Mouse (Mus musculus): Measurements from ENCODE around the gene Tagln2. TPM values are rescaled to one million over a fixed set of nuclear protein-coding genes. Genes with fewer than 3 reads are reported as not detected.

Gene Tagln2
- total RNA-seq, 2 experiments from 2014 or later, result 171 to 269 TPM

DNA sequence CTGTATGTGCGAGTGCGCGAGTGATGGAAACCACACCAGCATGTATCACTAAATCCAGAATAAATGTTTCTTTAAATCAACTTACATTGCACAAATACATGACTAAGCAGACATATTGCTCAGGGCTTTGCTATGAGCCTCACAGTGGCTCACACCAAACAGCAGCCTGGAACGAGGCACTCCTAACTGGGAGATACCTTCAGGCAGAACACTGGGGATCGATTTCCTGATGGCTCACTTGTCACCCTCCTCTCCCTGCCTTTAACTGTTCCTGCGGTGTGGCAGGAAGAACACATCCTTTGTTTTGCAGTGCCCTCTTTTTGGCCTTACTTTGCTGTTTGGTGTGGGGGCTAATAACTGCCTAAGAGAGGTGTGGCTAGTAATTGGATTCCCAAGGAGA lies 19.8 kb downstream of the Tagln2 start:
- no peak for ATAC-seq (replicated peaks; ENCODE audit: low FRiP score, low TSS enrichment, poor library complexity, severe bottlenecking)

DNA sequence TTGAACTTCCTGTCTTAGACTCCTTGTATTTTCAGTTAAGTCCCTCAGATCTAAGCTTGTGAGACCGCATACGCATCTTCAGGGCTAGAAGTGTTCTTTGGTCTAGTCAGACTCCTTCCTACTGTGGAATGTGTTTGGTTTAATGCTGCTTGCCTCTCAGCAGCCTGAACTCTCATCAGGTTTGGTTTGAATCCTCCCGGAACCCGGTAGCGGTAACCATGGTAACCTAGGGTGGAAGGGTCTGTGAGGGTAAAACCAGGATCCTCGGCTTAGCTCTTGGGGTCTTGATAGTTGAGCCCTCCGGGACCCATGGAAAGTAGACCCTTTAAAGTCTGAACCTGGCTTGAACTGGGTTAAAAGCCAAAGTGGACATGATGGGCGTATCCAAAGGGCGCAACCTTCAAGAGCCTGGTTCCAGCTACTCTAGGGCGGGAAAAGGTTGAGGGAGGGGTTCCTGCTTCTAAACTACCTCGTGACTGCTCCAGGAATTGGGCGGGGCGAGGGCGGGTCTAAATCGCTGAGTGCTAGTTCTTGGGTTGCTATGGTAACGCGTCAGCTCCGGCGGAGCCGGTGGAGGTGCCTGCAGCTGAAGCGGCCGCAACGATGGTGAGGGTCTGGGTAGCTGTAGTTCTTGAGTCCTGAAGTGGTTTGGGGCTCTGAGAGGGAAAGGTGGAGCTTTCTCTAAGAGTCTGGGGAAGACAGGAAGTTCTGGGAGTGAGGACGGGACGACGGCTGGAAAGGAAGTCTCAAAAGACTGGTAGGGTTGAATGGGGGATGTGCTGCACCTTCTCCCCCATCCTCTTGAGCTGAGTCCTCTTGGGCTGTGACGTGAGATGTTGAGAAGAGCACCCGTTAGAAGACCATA lies 21.0 kb downstream of the Tagln2 start, which contains the start of gene Cfap45:
Cfap45 (plus strand) TSS at position 226 of the 865 bp plus-strand sequence.
- ATAC-seq (replicated peaks; ENCODE audit: low FRiP score, low TSS enrichment, poor library complexity, severe bottlenecking), result peak; percentile 36

DNA sequence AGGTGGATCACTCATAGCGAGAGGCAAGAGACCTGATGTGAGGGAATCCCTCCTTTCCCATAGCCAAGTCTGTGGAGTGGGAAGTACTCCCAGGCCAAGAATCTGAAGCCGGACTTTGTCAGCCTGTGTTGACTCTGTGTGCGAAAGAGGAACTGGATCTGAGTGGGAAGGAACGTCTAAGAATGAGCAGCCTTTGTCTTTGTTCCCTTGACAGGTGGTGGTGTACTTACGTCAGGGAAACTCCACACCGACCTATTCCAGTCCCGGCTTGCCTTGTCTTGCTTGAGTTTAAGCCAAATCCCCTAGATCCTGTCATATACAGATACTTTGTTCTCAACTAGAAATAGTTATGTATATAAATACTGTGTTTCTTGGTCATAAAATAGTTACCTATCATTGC lies 22.7 kb downstream of the Tagln2 start:
- no peak for ATAC-seq (replicated peaks; ENCODE audit: low FRiP score, low TSS enrichment, poor library complexity, severe bottlenecking)

DNA sequence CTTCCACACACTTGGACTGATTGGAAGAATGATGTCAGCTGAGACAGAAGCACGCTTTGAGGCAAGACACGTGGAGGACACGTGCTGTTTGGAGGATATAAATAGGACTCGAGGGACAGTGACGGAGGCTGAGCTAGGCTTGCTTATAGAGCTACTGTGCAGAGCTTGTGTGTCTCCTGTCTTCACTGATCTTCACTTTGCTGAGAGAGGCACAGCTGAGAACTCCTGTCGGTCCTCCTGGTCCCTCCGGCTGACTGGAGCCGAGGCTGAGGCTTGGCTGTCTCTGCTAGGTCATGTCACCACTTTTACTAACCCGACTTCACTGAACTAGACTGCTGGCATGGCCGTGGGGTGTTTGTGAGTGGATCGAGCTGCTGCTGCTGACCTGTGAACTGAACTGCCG lies 23.9 kb downstream of the Tagln2 start:
- ATAC-seq (replicated peaks; ENCODE audit: low FRiP score, low TSS enrichment, poor library complexity, severe bottlenecking), result no peak

DNA sequence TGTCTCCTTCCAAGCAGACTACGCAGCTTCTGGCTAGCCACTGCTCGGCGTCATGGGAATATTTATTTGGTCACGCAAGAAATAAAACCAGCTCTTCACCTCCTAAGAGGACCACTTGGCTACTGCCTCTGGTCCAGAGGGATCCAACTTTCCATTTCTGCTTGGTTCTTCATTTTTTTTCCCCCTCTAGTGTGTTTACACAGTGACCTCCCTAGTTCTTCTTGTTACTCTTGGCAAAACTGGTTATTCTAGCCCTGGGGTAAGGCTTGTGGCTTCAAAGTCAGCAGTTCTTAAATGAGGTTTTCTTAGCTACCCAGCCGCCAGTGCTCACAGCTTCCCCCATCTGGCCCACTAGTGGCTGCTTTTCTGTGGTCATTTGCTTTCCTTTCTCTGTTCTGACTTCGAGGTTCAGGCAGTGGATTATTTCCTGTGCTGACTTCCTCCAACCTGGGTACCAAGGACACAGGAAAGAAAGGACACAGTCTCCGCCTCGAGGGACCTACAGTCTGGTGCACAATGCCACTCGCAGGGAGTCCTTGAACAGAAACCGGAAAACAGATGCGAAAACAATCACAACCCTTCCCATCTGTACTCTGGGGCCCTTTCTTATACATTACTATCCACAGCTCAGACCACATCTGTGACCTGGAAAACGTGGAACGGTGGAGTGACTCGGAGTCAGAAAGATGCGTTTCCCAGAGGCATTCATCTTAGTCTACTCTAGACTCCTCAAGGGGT lies 25.3 kb downstream of the Tagln2 start:
- ATAC-seq (replicated peaks; ENCODE audit: low FRiP score, low TSS enrichment, poor library complexity, severe bottlenecking), result no peak

DNA sequence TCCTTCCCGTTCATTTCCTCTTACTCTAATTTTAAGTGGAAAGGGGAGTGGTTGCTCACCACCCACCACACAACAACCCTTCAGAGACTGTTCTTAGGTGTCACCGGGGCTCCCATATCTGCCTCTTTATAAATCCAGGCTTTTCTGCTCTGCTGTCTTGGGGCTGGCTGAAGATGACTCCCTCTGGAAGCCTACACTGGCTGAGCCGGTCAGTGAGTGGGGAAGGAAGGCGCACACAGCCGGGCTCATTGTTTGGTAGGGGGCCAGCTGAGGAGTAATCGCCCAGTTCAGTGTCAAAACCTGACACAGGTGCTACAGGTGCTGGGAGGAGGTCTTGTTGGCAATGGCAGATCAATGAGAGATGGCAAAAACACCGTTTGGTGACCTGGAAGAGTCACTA lies 26.1 kb downstream of the Tagln2 start:
- ATAC-seq (replicated peaks; ENCODE audit: low FRiP score, low TSS enrichment, poor library complexity, severe bottlenecking), result no peak

DNA sequence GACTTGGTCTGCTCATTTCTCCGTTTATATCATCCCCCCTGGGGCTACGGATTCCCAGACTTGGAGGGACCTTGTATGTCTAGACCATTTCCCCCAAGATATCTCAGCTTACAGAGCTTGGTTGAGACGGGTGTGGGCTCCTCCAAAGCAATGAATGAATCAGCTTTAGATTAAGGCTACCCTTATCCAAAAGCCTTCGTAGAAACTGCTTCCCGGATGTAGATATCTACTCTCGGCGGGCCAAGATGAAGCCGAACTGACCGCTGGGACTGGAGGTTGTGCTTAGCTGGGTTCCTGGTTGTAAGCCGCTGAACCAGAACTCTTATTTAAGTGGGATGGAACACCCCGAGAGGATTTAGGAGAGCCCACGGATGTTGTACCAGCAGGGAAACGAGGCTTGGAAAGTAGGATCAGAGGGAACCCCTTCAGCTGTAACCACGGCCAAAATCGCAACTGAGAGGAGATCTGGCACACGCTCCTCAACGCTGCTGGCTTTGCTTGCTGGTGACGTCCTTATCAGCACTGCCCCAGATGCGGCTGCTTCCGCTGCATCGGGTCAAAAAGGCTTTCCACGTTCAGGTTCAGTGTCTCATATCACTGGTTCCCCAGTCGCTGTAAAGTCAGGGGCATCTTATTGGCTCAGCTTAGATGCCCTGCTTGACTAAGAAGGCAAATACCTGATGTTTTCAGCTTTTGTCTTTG lies 26.7 kb downstream of the Tagln2 start:
- ATAC-seq (replicated peaks; ENCODE audit: low FRiP score, low TSS enrichment, poor library complexity, severe bottlenecking), result peak; percentile 87

DNA sequence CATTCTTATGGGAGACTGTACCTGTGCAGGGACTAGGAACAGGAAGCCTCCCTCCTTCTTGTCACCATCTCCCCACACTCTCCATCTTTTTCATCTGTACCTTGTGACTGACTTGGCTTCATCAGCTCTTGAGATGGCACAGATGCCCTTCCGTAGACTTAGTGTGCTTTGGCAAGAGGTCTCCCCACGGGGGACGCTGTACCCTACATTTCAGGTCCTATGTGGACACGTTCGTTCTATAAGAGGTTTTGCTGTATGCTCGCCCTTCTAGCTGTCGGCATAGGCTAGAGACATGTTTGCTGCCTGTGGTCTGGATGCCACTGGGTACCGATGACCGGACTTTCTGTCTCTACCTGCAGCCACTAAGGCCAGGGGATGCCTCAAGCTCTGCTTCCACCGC lies 27.6 kb downstream of the Tagln2 start:
- ATAC-seq (replicated peaks; ENCODE audit: low FRiP score, low TSS enrichment, poor library complexity, severe bottlenecking), result no peak

GRCm38 (mm10) chr1:172528701-172529100 lies 28.9 kb downstream of the Tagln2 start:
- peak; percentile 68 for ATAC-seq (replicated peaks; ENCODE audit: low FRiP score, low TSS enrichment, poor library complexity, severe bottlenecking)

- ATAC-seq (replicated peaks; ENCODE audit: low FRiP score, low TSS enrichment, poor library complexity, severe bottlenecking), result no peak
Observed at GRCm38 (mm10) chr1:172530544-172531220, 30.8 kb downstream of the Tagln2 start.

DNA sequence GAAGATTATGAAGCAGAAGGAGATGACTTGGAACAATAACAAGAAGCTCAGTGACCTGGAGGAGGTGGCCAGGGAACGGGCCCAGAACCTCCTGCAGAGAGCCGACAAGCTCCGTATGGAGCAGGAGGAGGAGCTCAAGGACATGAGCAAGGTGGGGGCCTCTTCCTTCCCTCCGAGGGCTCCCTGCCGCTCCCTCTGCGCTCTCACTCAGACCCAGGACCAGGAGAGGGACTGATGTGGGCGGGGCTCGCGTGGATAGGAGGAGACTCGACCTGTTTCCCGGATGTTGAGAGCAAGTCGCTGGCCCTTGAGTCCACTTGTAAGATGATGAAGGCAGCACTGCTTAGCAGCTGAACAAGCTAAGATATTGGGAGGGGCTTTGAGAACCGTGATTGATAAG lies 32.7 kb downstream of the Tagln2 start:
- ATAC-seq (replicated peaks; ENCODE audit: low FRiP score, low TSS enrichment, poor library complexity, severe bottlenecking), result no peak

GRCm38 (mm10) chr1:172535116-172535515 lies 35.3 kb downstream of the Tagln2 start:
- no peak for ATAC-seq (replicated peaks; ENCODE audit: low FRiP score, low TSS enrichment, poor library complexity, severe bottlenecking)

GRCm38 (mm10) chr1:172539827-172540226 lies 40.0 kb downstream of the Tagln2 start:
- ATAC-seq (replicated peaks; ENCODE audit: low FRiP score, low TSS enrichment, poor library complexity, severe bottlenecking), result 0 out of 2 replicates have a peak, but pooled peaks have one; percentile 16

- ATAC-seq (replicated peaks; ENCODE audit: low FRiP score, low TSS enrichment, poor library complexity, severe bottlenecking), result no peak
Observed at GRCm38 (mm10) chr1:172540283-172540820, 40.5 kb downstream of the Tagln2 start.

- ATAC-seq (replicated peaks; ENCODE audit: low FRiP score, low TSS enrichment, poor library complexity, severe bottlenecking), result no peak
Observed at GRCm38 (mm10) chr1:172546062-172546461, 46.2 kb downstream of the Tagln2 start.

DNA sequence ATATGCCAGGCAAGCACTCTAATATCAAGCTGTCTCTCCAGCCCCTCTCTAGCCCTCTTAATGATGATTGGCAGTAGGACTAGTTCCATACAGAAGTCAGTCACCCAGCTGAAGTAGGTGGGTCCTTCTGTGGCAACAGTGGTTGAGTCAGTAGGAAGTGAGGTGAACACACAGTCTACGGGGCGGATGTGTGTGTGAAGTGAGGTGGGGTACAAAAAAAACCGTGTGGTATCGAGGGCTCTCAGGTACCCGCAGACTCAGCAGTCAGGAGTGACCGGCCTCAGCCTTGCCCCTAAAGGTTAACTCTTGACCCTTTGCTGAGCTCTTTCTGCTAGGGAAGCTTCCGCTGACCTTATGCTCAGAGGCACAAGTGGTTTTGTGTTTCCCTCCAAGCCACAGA lies 48.7 kb downstream of the Tagln2 start:
- ATAC-seq (replicated peaks; ENCODE audit: low FRiP score, low TSS enrichment, poor library complexity, severe bottlenecking), result peak; percentile 45

DNA sequence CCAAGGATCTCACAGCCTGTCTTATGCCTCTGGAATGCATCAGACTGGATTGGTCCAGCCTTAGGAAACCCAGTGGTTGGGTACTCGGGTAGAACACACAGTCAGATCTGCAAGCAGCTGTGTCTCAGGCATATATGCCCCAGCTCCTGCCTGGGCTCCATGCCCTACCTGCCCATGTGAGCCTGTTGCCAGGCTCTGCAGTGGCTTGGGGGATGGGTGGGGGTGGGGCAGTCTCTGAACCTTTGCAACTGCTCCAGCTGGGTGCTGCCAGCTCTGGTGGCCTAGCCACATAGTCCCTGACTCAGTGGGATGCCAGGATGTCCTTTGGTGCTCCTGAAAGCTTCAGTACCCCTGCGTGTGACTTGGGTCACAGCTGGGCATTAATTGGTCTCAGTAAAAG lies 49.5 kb downstream of the Tagln2 start:
- ATAC-seq (replicated peaks; ENCODE audit: low FRiP score, low TSS enrichment, poor library complexity, severe bottlenecking), result 0 out of 2 replicates have a peak, but pooled peaks have one; percentile 17

GRCm38 (mm10) chr1:172549717-172550116 lies 49.9 kb downstream of the Tagln2 start:
- ATAC-seq (replicated peaks; ENCODE audit: low FRiP score, low TSS enrichment, poor library complexity, severe bottlenecking), result no peak

DNA sequence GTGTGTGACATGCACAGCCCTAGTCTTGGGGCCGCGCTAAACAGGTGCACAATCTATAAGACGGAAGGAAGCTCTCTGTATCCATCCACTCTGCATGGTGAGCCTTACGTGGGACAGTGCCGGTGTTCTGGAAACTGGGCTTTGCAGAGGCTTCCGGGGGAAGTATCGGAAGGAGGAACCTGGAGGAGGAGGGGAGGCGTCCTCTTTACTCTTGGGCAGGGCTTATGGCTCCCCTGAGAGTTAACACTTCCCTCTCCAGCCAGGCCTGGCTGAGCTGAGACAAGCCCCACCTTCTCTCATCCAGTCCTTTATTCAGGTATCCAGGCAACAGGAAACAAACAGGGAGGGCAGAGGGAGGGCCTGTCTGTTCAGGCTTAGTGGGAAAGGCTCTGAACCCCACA lies 50.7 kb downstream of the Tagln2 start:
- ATAC-seq (replicated peaks; ENCODE audit: low FRiP score, low TSS enrichment, poor library complexity, severe bottlenecking), result peak; percentile 51

All from megakaryocyte-erythroid progenitor cell, adult 5-6 weeks (primary cell).